8 mouse cellular contexts compared by ENCODE assay signal in the genomic region with DNA sequence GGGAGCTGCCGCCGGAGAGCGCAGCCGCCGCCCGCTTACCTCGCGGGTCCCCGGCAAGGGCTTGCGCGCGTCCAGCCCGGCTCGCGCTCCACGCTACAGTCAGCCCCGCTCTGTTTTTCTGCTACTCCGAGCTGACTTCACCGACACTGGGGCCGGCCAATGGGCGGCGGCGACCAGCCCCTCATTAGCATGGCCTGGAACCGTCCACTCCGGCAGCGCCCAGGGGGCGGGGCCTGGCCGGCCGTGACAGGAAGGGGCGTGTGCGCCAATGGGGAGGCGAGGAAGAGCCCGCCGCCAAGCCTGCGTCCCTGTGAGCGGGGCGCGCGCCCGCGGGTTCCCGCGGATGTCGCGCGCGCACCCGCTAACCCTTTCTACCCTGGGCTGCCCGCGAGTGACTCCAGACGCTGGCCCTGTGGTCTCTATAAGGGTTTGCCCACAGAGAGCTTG. TPM values are rescaled to one million over a fixed set of nuclear protein-coding genes. Genes with fewer than 3 reads are reported as not detected.
DNase-seq lines count a peak whose midpoint lies in the region; ATAC-seq and TF ChIP-seq lines count a peak whose summit lies in the region.

Gene Sorbs1 (minus strand): TSS at position 148 of the 447 bp plus-strand sequence.

- H3ac ChIP-seq in C2C12 (ENCODE audit: control insufficient read depth, insufficient read length, low read depth) (peak within 1 kb of the TSS; percentile 52), myocyte (ENCODE audit: control insufficient read depth, insufficient read length) (peak within 1 kb of the TSS; percentile 18)

- H3K4me2 ChIP-seq in heart, embryonic 11.5 days = peak within 1 kb of the TSS; percentile 89
- H3K4me2 ChIP-seq in kidney, embryonic 16.5 days (replicated peaks; ENCODE audit: low read depth, low read length) = peak within 1 kb of the TSS; percentile 95
- peak within 1 kb of the TSS; percentile 93 for H3K4me2 ChIP-seq in myocyte (ENCODE audit: low read depth)

- TF ChIP-seq POLR2A in brain, embryonic 14.5 days (IDR thresholded peaks at IDR 0.05; ENCODE audit: borderline replicate concordance, extremely low read depth, insufficient read depth, insufficient read length, poor library complexity, severe bottlenecking) = peak; percentile 94
- TF ChIP-seq POLR2A in liver, adult 2 months (IDR thresholded peaks at IDR 0.05; ENCODE audit: extremely low read depth, insufficient read depth, low read length) = peak; percentile 98
- TF ChIP-seq POLR2A in myocyte (IDR thresholded peaks at IDR 0.05; ENCODE audit: insufficient read length, low read depth) = peak; percentile 93

- peak within 1 kb of the TSS; percentile 91 for H3K27ac ChIP-seq in heart, embryonic 11.5 days (ENCODE audit: low read depth, low read length)
- H3K27ac ChIP-seq in kidney, embryonic 16.5 days (ENCODE audit: low read length) = peak within 1 kb of the TSS; percentile 86
- peak within 1 kb of the TSS; percentile 62 for H3K27ac ChIP-seq in liver, adult 2 months (replicated peaks; ENCODE audit: insufficient read depth, low read depth, low read length)

- no peaks in the 10 kb centered on the region for H3K36me3 ChIP-seq in C2C12 (ENCODE audit: control insufficient read depth, insufficient read depth)
- H3K36me3 ChIP-seq in erythroblast, embryonic 14.5 days (ENCODE audit: control insufficient read depth) = peaks cover 21% of the 10 kb centered on the region
- H3K36me3 ChIP-seq in heart, embryonic 11.5 days (ENCODE audit: control insufficient read depth, insufficient read depth, low read length) = no peaks in the 10 kb centered on the region
- no peaks in the 10 kb centered on the region for H3K36me3 ChIP-seq in kidney, embryonic 16.5 days (ENCODE audit: insufficient read depth, low read length)
- no peaks in the 10 kb centered on the region for H3K36me3 ChIP-seq in liver, adult 2 months (ENCODE audit: control insufficient read depth, insufficient read depth, low read length)
- no peaks in the 10 kb centered on the region for H3K36me3 ChIP-seq in myocyte (ENCODE audit: control insufficient read depth, insufficient read depth)
- no peaks in the 10 kb centered on the region for H3K36me3 ChIP-seq in splenic B cell, adult 2 months (ENCODE audit: control insufficient read depth, insufficient read depth, low read length, poor library complexity, severe bottlenecking)

- TF ChIP-seq CTCF in C2C12 (IDR thresholded peaks at IDR 0.05; ENCODE audit: control insufficient read depth, insufficient read depth, insufficient read length) = no peak
- TF ChIP-seq CTCF in brain, embryonic 14.5 days (IDR thresholded peaks at IDR 0.05; ENCODE audit: borderline replicate concordance, extremely low read depth, insufficient read depth, insufficient read length) = no peak
- TF ChIP-seq CTCF in liver, adult 2 months (IDR thresholded peaks at IDR 0.05; ENCODE audit: low read depth, low read length) = no peak

- no peaks in the 10 kb centered on the region for H3K9me3 ChIP-seq in erythroblast, embryonic 14.5 days (ENCODE audit: control insufficient read depth, low read length)
- no peaks in the 10 kb centered on the region for H3K9me3 ChIP-seq in heart, embryonic 11.5 days (replicated peaks; ENCODE audit: control insufficient read depth, low read length)
- no peaks in the 10 kb centered on the region for H3K9me3 ChIP-seq in kidney, embryonic 16.5 days (ENCODE audit: low read length)

- under 1% methylated on average over 51 of the region's 51 CpGs for WGBS in heart, embryonic 11.5 days (ENCODE audit: insufficient replicate concordance)
- under 1% methylated on average over 51 of the region's 51 CpGs for WGBS in kidney, embryonic 16.5 days
- WGBS in liver, adult 2 months = under 1% methylated on average over 51 of the region's 51 CpGs

- H3K79me2 ChIP-seq in C2C12 (ENCODE audit: control insufficient read depth, insufficient read depth) (no peaks in the 10 kb centered on the region), myocyte (ENCODE audit: control insufficient read depth, insufficient read depth) (peaks cover 17% of the 10 kb centered on the region)
- peaks cover 12% of the 10 kb centered on the region; the same call in 1 of the 2 replicates for H3K79me2 ChIP-seq in liver, adult 2 months (ENCODE audit: control insufficient read depth, insufficient read depth, low read length)

- DNase-seq in brain, embryonic 14.5 days (ENCODE audit: low read depth) = peak; percentile 99
- DNase-seq in liver, adult 2 months (ENCODE audit: extremely low read depth, low read depth, low spot score) = peak; percentile 83
- DNase-seq in splenic B cell, adult 2 months (ENCODE audit: low read depth, low spot score) = peak; percentile 97

- H3K4me3 ChIP-seq in C2C12 (ENCODE audit: insufficient read depth, poor library complexity, severe bottlenecking) (peak within 1 kb of the TSS; percentile 48), myocyte (peak within 1 kb of the TSS; percentile 75)
- H3K4me3 ChIP-seq in erythroblast, embryonic 14.5 days (replicated peaks) = peak within 1 kb of the TSS; percentile 89
- H3K4me3 ChIP-seq in heart, embryonic 11.5 days (ENCODE audit: low read depth, low read length) = peak within 1 kb of the TSS; percentile 84
- peak within 1 kb of the TSS; percentile 70 for H3K4me3 ChIP-seq in kidney, embryonic 16.5 days (ENCODE audit: low read length)
- H3K4me3 ChIP-seq in liver, adult 2 months (ENCODE audit: insufficient read depth, low read depth, low read length) = peak within 1 kb of the TSS; percentile 68

- peaks cover 57% of the 10 kb centered on the region for H3K4me1 ChIP-seq in erythroblast, embryonic 14.5 days (ENCODE audit: control insufficient read depth)
- H3K4me1 ChIP-seq in heart, embryonic 11.5 days (ENCODE audit: control insufficient read depth, insufficient read depth, low read length) = peaks cover 27% of the 10 kb centered on the region
- peaks cover 26% of the 10 kb centered on the region for H3K4me1 ChIP-seq in kidney, embryonic 16.5 days (ENCODE audit: insufficient read depth, low read length)
- peaks cover 7% of the 10 kb centered on the region; the same call in 1 of the 2 replicates for H3K4me1 ChIP-seq in liver, adult 2 months (ENCODE audit: control insufficient read depth, insufficient read depth, low read length)

- ATAC-seq in heart, embryonic 11.5 days (replicated peaks; ENCODE audit: insufficient number of reproducible peaks, low FRiP score, low TSS enrichment) = peak; percentile 98
- peak; percentile 99 for ATAC-seq in kidney, embryonic 16.5 days (ENCODE audit: low FRiP score, low TSS enrichment)

- H3K9ac ChIP-seq in heart, embryonic 11.5 days (ENCODE audit: low read depth, low read length) = peak within 1 kb of the TSS; percentile 79
- H3K9ac ChIP-seq in kidney, embryonic 16.5 days (replicated peaks; ENCODE audit: low read length) = peak within 1 kb of the TSS; percentile 85
- peak within 1 kb of the TSS; percentile 84 for H3K9ac ChIP-seq in liver, adult 2 months (ENCODE audit: low read depth, low read length)

- H3K79me3 ChIP-seq in C2C12 (ENCODE audit: low read depth) = no peaks in the 10 kb centered on the region

- no peaks in the 10 kb centered on the region for H3K27me3 ChIP-seq in C2C12 (ENCODE audit: control insufficient read depth, insufficient read depth, insufficient read length)
- no peaks in the 10 kb centered on the region for H3K27me3 ChIP-seq in erythroblast, embryonic 14.5 days (ENCODE audit: control insufficient read depth)
- H3K27me3 ChIP-seq in heart, embryonic 11.5 days (ENCODE audit: control insufficient read depth, insufficient read depth, low read length) = no peaks in the 10 kb centered on the region
- H3K27me3 ChIP-seq in kidney, embryonic 16.5 days (ENCODE audit: insufficient read depth, low read length) = no peaks in the 10 kb centered on the region
- H3K27me3 ChIP-seq in liver, adult 2 months (ENCODE audit: control insufficient read depth, insufficient read depth, low read length) = no peaks in the 10 kb centered on the region
- H3K27me3 ChIP-seq in myocyte (ENCODE audit: control insufficient read depth, insufficient read depth, insufficient read length) = no peaks in the 10 kb centered on the region
- no peaks in the 10 kb centered on the region for H3K27me3 ChIP-seq in splenic B cell, adult 2 months (ENCODE audit: control insufficient read depth, insufficient read depth, low read length, poor library complexity, severe bottlenecking)

TF ChIP-seq in C2C12, 6 proteins besides CTCF, POLR2A, EP300 and RAD21:
- TF ChIP-seq FOSL1 (IDR thresholded peaks at IDR 0.05; ENCODE audit: insufficient read depth, low read length, poor library complexity, severe bottlenecking) (no peak), MAX (IDR thresholded peaks at IDR 0.05) (no peak), USF1 (IDR thresholded peaks at IDR 0.05; ENCODE audit: low read depth) (no peak), MYOG (IDR thresholded peaks at IDR 0.05; ENCODE audit: control insufficient read depth, extremely low read depth, insufficient read length) (no peak), CEBPB (IDR thresholded peaks at IDR 0.05; ENCODE audit: low read depth) (no peak), MYOD1 (IDR thresholded peaks at IDR 0.05; ENCODE audit: control insufficient read depth, insufficient read length, low read depth) (no peak)
TF ChIP-seq in C2C12: peak in this region for 0.

TF ChIP-seq in myocyte, 11 proteins besides CTCF, POLR2A, EP300 and RAD21:
- peak in 1 of 3 experiments; percentile 13 for TF ChIP-seq MYOD1 (IDR thresholded peaks at IDR 0.05; ENCODE audit: control insufficient read depth in 1 of 3, insufficient read length in 2 of 3, low read depth in 2 of 3)
- TF ChIP-seq POLR2AphosphoS2 (IDR thresholded peaks at IDR 0.05; ENCODE audit: insufficient read length, low read depth) = peak; percentile 93
- TF ChIP-seq SRF (IDR thresholded peaks at IDR 0.05; ENCODE audit: control insufficient read depth, insufficient read length, low read depth) = peak; percentile 20
- no peak for TF ChIP-seq REST (IDR thresholded peaks at IDR 0.05; ENCODE audit: insufficient read depth, insufficient read length)

RNA-seq across cellular contexts. Expression of gene Sorbs1, which starts in this region (rescaled TPM):
- polyA plus RNA-seq in C2C12 (2012; fragmentation: generic; extraction: Trizol) (9.0 TPM), myocyte (2012; fragmentation: generic; extraction: Trizol) (38.8 TPM)
- polyA plus RNA-seq in brain, embryonic 14.5 days (2012; rRNA removed) = 63.5 and 66.4 TPM in 2 replicates
- polyA plus RNA-seq in erythroblast, embryonic 14.5 days (2012) = 2.4 TPM in 2 replicates
- 90.6 and 93.6 TPM in 2 replicates for polyA plus RNA-seq in heart, embryonic 11.5 days (2014; fragmentation: Nextera tagmentation; extraction: Ambion mirVana)
- polyA plus RNA-seq in kidney, embryonic 16.5 days (2015; fragmentation: Nextera tagmentation; extraction: Ambion mirVana) = 60.1 and 63.1 TPM in 2 replicates
- 41.0 and 47.2 TPM in 2 replicates for total RNA-seq in liver, adult 2 months (2014; rRNA removed)
- 10.4 and 12.0 TPM in 2 replicates for polyA plus RNA-seq in liver, adult 2 months (2012; rRNA removed)

Comparison
In these comparisons a context has a peak if more than half of its experiments do, and no peak if none do; other contexts are left out.
1. Peak in every context shown above with its lines: DNase-seq, ATAC-seq, H3K4me3 ChIP-seq and H3K27ac ChIP-seq.